Mouse (Mus musculus) liver, adult 2 months (tissue): ENCODE measurements at regions not wholly inside any gene's neighbourhood (a gene's known extent, or its start where the extent isn't known, plus 50 kb on each side); places are given as distances from the start of the nearest gene placed in this dataset.

Experiments
- CTCF ChIP-seq: fragments of 200-500 bp; IDR thresholded peaks from 2 replicates; pipeline ENCODE4 v1.5.1; 2011; ENCODE audit warnings: low read depth, low read length, control low read depth
- POLR2A ChIP-seq: fragments of 200-500 bp; IDR thresholded peaks from 2 replicates; pipeline ENCODE4 v1.6.1; 2011; ENCODE audit warnings: low read length, control low read depth; ENCODE audit not compliant: insufficient read depth; ENCODE audit errors: extremely low read depth

DNA sequence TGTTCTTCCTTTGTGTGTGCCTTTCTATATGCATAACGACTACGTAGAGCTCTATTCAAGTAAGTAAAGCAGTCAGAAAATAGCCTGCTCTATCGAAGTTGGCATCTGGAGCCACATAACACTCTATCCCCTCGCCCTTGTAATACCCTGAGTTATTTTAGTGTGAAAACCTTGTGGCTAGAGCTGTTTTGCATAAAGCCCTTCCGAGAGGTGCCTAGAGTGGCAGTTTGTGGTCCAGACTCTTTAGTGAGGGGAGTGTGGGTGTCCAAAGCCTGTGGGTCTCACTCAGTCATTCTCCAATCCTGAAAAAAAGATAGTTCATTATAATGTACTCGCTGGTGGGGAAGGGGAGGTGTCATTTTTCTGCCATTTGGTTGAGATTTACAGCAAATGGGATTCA, 855.2 kb upstream of the Car8 start:
- TF ChIP-seq CTCF (no peak), POLR2A (no peak)
